Mouse (Mus musculus) CH12.LX (cell line): Measurements from ENCODE around the gene Tnfrsf11a. TPM values are rescaled to one million over a fixed set of nuclear protein-coding genes. Genes with fewer than 3 reads are reported as not detected.

Experiments used
- DNase-seq: peaks from one replicate; pipeline ENCODE4 v3.0.0-alpha.2; 2013; ENCODE audit errors: extremely low read depth
- H3K27ac ChIP-seq: 2 replicates; pipeline ENCODE4 v1.5.1; 2012; ENCODE audit warnings: low read depth, mild to moderate bottlenecking, control low read depth, moderate library complexity; ENCODE audit not compliant: insufficient read depth
- H3K27me3 ChIP-seq: replicated peaks from 2 replicates; pipeline ENCODE3; 2012; ENCODE audit warnings: inconsistent platforms
- H3K36me3 ChIP-seq, 2 experiments: replicated peaks in 1 of 2; 2 replicates each; pipeline versions ENCODE3 to v1.6.1; 2012; ENCODE audit warnings: inconsistent platforms in 1 of 2, low read length in 1 of 2, mild to moderate bottlenecking in 1 of 2, mixed read lengths in 1 of 2, moderate library complexity in 1 of 2; ENCODE audit not compliant: control insufficient read depth in 1 of 2, insufficient read depth in 1 of 2
- H3K4me1 ChIP-seq, 2 experiments: 2 replicates each; pipeline ENCODE4 v1.6.1; 2012; ENCODE audit warnings: inconsistent platforms in 1 of 2, moderate library complexity in 1 of 2; ENCODE audit not compliant: insufficient read depth in 2 of 2, control insufficient read depth in 1 of 2
- H3K4me2 ChIP-seq: 2 replicates; pipeline ENCODE4 v1.6.1; 2012; ENCODE audit warnings: low read depth, mild to moderate bottlenecking, control low read depth; ENCODE audit not compliant: poor library complexity, insufficient read depth, severe bottlenecking
- H3K4me3 ChIP-seq, 3 experiments: fragments of 150-350 bp in 1 of 3; sonication (generic) in 1 of 3; replicated peaks in 1 of 3; 2 replicates each; pipeline versions ENCODE3 to v1.5.1; 2011 to 2012; ENCODE audit warnings: low read depth in 2 of 3, low read length in 2 of 3, mild to moderate bottlenecking in 2 of 3, moderate library complexity in 2 of 3, control low read depth in 1 of 3, improper control_type of control experiment in 1 of 3, inconsistent platforms in 1 of 3, mixed read lengths in 1 of 3; ENCODE audit not compliant: poor library complexity in 1 of 3
- H3K79me2 ChIP-seq: replicated peaks from 2 replicates; pipeline ENCODE4 v1.6.1; 2012; ENCODE audit warnings: mild to moderate bottlenecking, moderate library complexity; ENCODE audit not compliant: control insufficient read depth, poor library complexity, insufficient read depth, severe bottlenecking; ENCODE audit errors: extremely low read depth
- H3K9ac ChIP-seq: 2 replicates; pipeline ENCODE4 v1.6.1; 2012; ENCODE audit warnings: low read depth, mild to moderate bottlenecking, control low read depth, moderate library complexity; ENCODE audit not compliant: insufficient read depth
- H3K9me3 ChIP-seq: replicated peaks from 2 replicates; pipeline ENCODE3; 2012; ENCODE audit warnings: low read length, inconsistent platforms, mixed read lengths
- CHD1 ChIP-seq: IDR thresholded peaks from 2 replicates; pipeline ENCODE4 v1.6.1; 2012; ENCODE audit warnings: low read depth, low read length, improper control_type of control experiment, inconsistent platforms
- CHD2 ChIP-seq: IDR thresholded peaks from 2 replicates; pipeline ENCODE4 v1.6.1; 2011; ENCODE audit warnings: low read length, improper control_type of control experiment
- EP300 ChIP-seq: IDR thresholded peaks from 2 replicates; pipeline ENCODE4 v1.6.1; 2011; ENCODE audit warnings: low read length, improper control_type of control experiment
- GABPA ChIP-seq: IDR thresholded peaks from 2 replicates; pipeline ENCODE4 v1.6.1; 2012; ENCODE audit warnings: low read depth, low read length, improper control_type of control experiment, inconsistent platforms; ENCODE audit not compliant: insufficient replicate concordance
- HCFC1 ChIP-seq: IDR thresholded peaks from 2 replicates; pipeline ENCODE4 v1.6.1; 2012; ENCODE audit warnings: low read depth, mild to moderate bottlenecking, inconsistent platforms, low read length, improper control_type of control experiment
- IRF4 ChIP-seq: IDR thresholded peaks from 2 replicates; pipeline ENCODE4 v1.6.1; 2014; ENCODE audit warnings: low read depth, mild to moderate bottlenecking, inconsistent platforms, low read length, improper control_type of control experiment
- JUN ChIP-seq: IDR thresholded peaks from 2 replicates; pipeline ENCODE4 v1.6.1; 2011; ENCODE audit warnings: low read depth, mild to moderate bottlenecking, low read length, improper control_type of control experiment, moderate library complexity; ENCODE audit not compliant: insufficient read depth
- JUND ChIP-seq: conservative IDR thresholded peaks from 2 replicates; pipeline ENCODE4 v1.6.1; 2011; ENCODE audit warnings: low read depth, low read length, improper control_type of control experiment
- MAFK ChIP-seq: IDR thresholded peaks from 2 replicates; pipeline ENCODE4 v1.6.1; 2011; ENCODE audit warnings: low read length, improper control_type of control experiment; ENCODE audit not compliant: insufficient replicate concordance
- MEF2A ChIP-seq: IDR thresholded peaks from 2 replicates; pipeline ENCODE4 v1.6.1; 2014; ENCODE audit warnings: low read depth, mild to moderate bottlenecking, inconsistent platforms, low read length, improper control_type of control experiment, borderline replicate concordance
- NRF1 ChIP-seq: IDR thresholded peaks from 2 replicates; pipeline ENCODE4 v1.6.1; 2014; ENCODE audit warnings: low read depth, mild to moderate bottlenecking, inconsistent platforms, low read length, improper control_type of control experiment, moderate library complexity
- POLR2AphosphoS2 ChIP-seq: IDR thresholded peaks from 2 replicates; pipeline ENCODE4 v1.6.1; 2011; ENCODE audit warnings: low read depth, low read length, improper control_type of control experiment
- RAD21 ChIP-seq: IDR thresholded peaks from 2 replicates; pipeline ENCODE4 v1.6.1; 2011; ENCODE audit warnings: low read depth, mild to moderate bottlenecking, low read length, improper control_type of control experiment, moderate library complexity
- SMC3 ChIP-seq: IDR thresholded peaks from 2 replicates; pipeline ENCODE4 v1.6.1; 2011; ENCODE audit warnings: low read depth, low read length, improper control_type of control experiment
- TCF12 ChIP-seq: IDR thresholded peaks from 2 replicates; pipeline ENCODE4 v1.6.1; 2014; ENCODE audit warnings: low read depth, mild to moderate bottlenecking, inconsistent platforms, low read length, improper control_type of control experiment
- USF1 ChIP-seq: IDR thresholded peaks from 2 replicates; pipeline ENCODE4 v1.6.1; 2014; ENCODE audit warnings: low read depth, mild to moderate bottlenecking, inconsistent platforms, low read length, improper control_type of control experiment
- USF2 ChIP-seq: conservative IDR thresholded peaks from 2 replicates; pipeline ENCODE4 v1.6.1; 2011; ENCODE audit warnings: low read depth, low read length, improper control_type of control experiment
- ZKSCAN1 ChIP-seq: IDR thresholded peaks from 2 replicates; pipeline ENCODE4 v1.6.1; 2012; ENCODE audit warnings: low read depth, inconsistent platforms, low read length, improper control_type of control experiment, borderline replicate concordance
- ZMIZ1 ChIP-seq: IDR thresholded peaks from 2 replicates; pipeline ENCODE4 v1.6.1; 2012; ENCODE audit warnings: low read depth, mild to moderate bottlenecking, inconsistent platforms, low read length, improper control_type of control experiment
- dilution Hi-C: fragments of 300-500 bp; cut with MboI; formaldehyde crosslinking; loops from 2 replicates; pipeline ENCODE4 v1.14.3; 2020; ENCODE audit warnings: low sequenced_read_pairs; ENCODE audit not compliant: extremely low pct_unique_long_range_greater_than_20kb, extremely low pct_ligation_motif_present
- in situ Hi-C: fragments of 300-500 bp; cut with MboI; formaldehyde crosslinking; loops from 3 replicates; pipeline ENCODE4 v1.14.3; 2019; ENCODE audit warnings: low sequenced_read_pairs, low pct_ligation_motif_present, low pct_unique_long_range_greater_than_20kb, mixed read lengths
- polyA plus RNA-seq: library from polyadenylated mRNA; unstranded; fragments of >175 nt; gene quantifications from 2 replicates; pipeline ENCODE4 v1.2.1, GENCODE M21; 2012; ENCODE audit warnings: low read depth; ENCODE audit not compliant: insufficient read length
- total RNA-seq, 2 experiments: library from RNA; depleted of rRNA; stranded (reverse); fragments of 300-350 nt in 1 of 2; fragments of >200 nt in 1 of 2; gene quantifications; 2 replicates each; pipeline ENCODE4 v1.2.3; 2012 to 2014

Gene Tnfrsf11a
- total and polyA plus RNA-seq, 3 experiments = 0.20 to 2.5 (median 0.28) TPM

DNA sequence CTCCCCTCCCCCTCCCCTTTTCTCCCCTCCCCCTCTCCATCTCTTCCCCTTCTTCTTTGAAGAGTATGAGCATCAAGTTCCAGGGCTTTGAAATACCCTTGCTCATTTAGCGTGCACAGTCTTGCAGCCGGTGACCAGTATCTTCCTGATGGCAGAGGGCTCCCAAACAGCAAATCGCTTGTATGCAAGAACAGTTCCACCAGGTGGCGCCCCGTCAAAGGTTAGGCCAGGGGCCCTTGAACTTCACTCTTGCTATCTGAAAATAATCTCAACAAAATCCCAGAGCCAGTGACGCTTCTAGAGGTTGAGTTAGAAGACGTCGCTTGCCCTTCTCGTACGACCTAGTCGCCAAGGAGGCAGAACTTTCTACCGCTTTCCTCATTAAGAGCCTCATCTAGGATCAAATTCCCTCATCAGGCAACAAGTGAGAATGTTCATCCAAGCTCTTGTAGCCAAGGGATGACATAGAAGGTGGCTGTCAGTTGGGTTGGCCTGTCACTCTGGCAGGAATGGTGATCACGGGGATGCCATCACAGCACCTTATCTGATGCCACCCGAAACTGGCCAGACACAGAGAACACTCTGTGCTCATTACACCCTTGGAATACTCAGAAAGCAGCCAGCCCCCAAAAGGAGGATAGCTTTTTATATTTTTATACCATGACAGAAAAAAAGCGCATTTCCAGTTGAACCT, 110.7 kb downstream of the Tnfrsf11a start (continued):
- TF ChIP-seq IRF4 = 0 out of 2 replicates have a peak, but pooled peaks have one; percentile 27
- peak; percentile 94 for TF ChIP-seq SMC3
- TF ChIP-seq ZKSCAN1 = no peak
- no peak for TF ChIP-seq USF2

- TF ChIP-seq CHD1 (no peak), EP300 (no peak), MAFK (no peak), IRF4 (no peak), HCFC1 (no peak), USF2 (no peak), RAD21 (no peak), MEF2A (no peak), CHD2 (no peak), ZKSCAN1 (no peak), GABPA (no peak), ZMIZ1 (no peak), JUND (no peak), JUN (no peak), TCF12 (no peak), NRF1 (no peak), POLR2AphosphoS2 (no peak), USF1 (no peak)
- no peaks in the 10 kb centered on the region for H3K79me2 ChIP-seq
- in situ Hi-C loops (no loop called here), dilution Hi-C loops (no loop called here)
- DNase-seq = no peak
- no peak overlapping the region for H3K27ac ChIP-seq
- H3K4me1 ChIP-seq = peaks cover 0 to 11% of the 10 kb centered on the region in 2 experiments; a peak in 2 of 4 replicates
- no peaks in the 10 kb centered on the region for H3K27me3 ChIP-seq
- no peak overlapping the region for H3K9ac ChIP-seq
- H3K36me3 ChIP-seq = no peaks in the 10 kb centered on the region
- H3K4me3 ChIP-seq = no peak overlapping the region
- H3K9me3 ChIP-seq = no peaks in the 10 kb centered on the region
- no peak overlapping the region for H3K4me2 ChIP-seq
Observed at GRCm38 (mm10) chr1:105895019-105895418, 114.5 kb downstream of the Tnfrsf11a start.

Other genes with a start within 250 kb of the Tnfrsf11a start
- 39.9 and 59.9 TPM in 2 replicates for gene Pign, start 117.0 kb upstream of the Tnfrsf11a start, total RNA-seq (2012; rRNA removed)
- 30.4 and 31.9 TPM in 2 replicates for gene Pign, start 117.0 kb upstream of the Tnfrsf11a start, total RNA-seq (2014; rRNA removed)
- gene Pign, start 117.0 kb upstream of the Tnfrsf11a start, polyA plus RNA-seq = 17.9 and 23.9 TPM in 2 replicates
- 23.1 and 25.3 TPM in 2 replicates for gene Relch, start 116.9 kb upstream of the Tnfrsf11a start, total RNA-seq (2012; rRNA removed)
- 25.9 and 28.5 TPM in 2 replicates for gene Relch, start 116.9 kb upstream of the Tnfrsf11a start, total RNA-seq (2014; rRNA removed)
- 23.5 and 24.3 TPM in 2 replicates for gene Relch, start 116.9 kb upstream of the Tnfrsf11a start, polyA plus RNA-seq
- 7.8 TPM in 2 replicates for gene Zcchc2, start 209.7 kb downstream of the Tnfrsf11a start, total RNA-seq (2012; rRNA removed)
- gene Zcchc2, start 209.7 kb downstream of the Tnfrsf11a start, total RNA-seq (2014; rRNA removed) = 6.7 and 6.8 TPM in 2 replicates
- gene Zcchc2, start 209.7 kb downstream of the Tnfrsf11a start, polyA plus RNA-seq = 10.5 and 12.6 TPM in 2 replicates